Mouse (Mus musculus) spleen, adult 12 weeks (tissue): ENCODE data around the gene E430018J23Rik.
"Not testable (repeated sequence)": the region's sequence is repeated elsewhere in the genome, so short reads cannot be mapped to it uniquely, and the experiment has no call there.

Experiments
- DNase-seq: peaks from one replicate; pipeline ENCODE4 v3.0.0; 2022; ENCODE audit warnings: low spot score

E430018J23Rik gene

GRCm38 (mm10) chr7:127378310-127378921 is 15.0 kb downstream of the E430018J23Rik start:
- DNase-seq: no peak

- DNase-seq: peak; percentile 83
These were observed 17.9 kb downstream of the E430018J23Rik start, which contains the start of gene Zfp747 for GRCm38 (mm10) chr7:127375271-127376245. Gene Zfp747 (minus strand): TSS chr7:127376050.

GRCm38 (mm10) chr7:127371870-127372269 is 21.6 kb downstream of the E430018J23Rik start:
- DNase-seq: not testable (repeated sequence)

- DNase-seq: no peak
These were observed 22.2 kb downstream of the E430018J23Rik start for GRCm38 (mm10) chr7:127371213-127371612.

GRCm38 (mm10) chr7:127366249-127366648 is 27.2 kb downstream of the E430018J23Rik start:
- no peak for DNase-seq

- DNase-seq: no peak
These were observed 29.3 kb downstream of the E430018J23Rik start for GRCm38 (mm10) chr7:127364166-127364565.

GRCm38 (mm10) chr7:127363475-127363921 is 29.9 kb downstream of the E430018J23Rik start:
- DNase-seq: no peak

GRCm38 (mm10) chr7:127362418-127362817 is 31.0 kb downstream of the E430018J23Rik start:
- not testable (repeated sequence) for DNase-seq

GRCm38 (mm10) chr7:127361449-127361848 is 32.0 kb downstream of the E430018J23Rik start:
- no peak for DNase-seq

- no peak for DNase-seq
These were observed 33.2 kb downstream of the E430018J23Rik start for GRCm38 (mm10) chr7:127360265-127360664.

- no peak for DNase-seq
These were observed 35.0 kb downstream of the E430018J23Rik start for GRCm38 (mm10) chr7:127358472-127358871.

- no peak for DNase-seq
These were observed 35.6 kb downstream of the E430018J23Rik start for GRCm38 (mm10) chr7:127357871-127358270.

GRCm38 (mm10) chr7:127355796-127356195 is 37.6 kb downstream of the E430018J23Rik start:
- DNase-seq: no peak

GRCm38 (mm10) chr7:127351230-127352004 is 42.0 kb downstream of the E430018J23Rik start:
- no peak for DNase-seq

GRCm38 (mm10) chr7:127346676-127347075 is 46.8 kb downstream of the E430018J23Rik start:
- no peak for DNase-seq

- DNase-seq: peak; percentile 80
These were observed 47.7 kb downstream of the E430018J23Rik start, which contains the start of gene Zfp768 for GRCm38 (mm10) chr7:127345512-127346325. Gene Zfp768 (minus strand): TSS chr7:127345589.

- DNase-seq: no peak
These were observed 48.3 kb downstream of the E430018J23Rik start for GRCm38 (mm10) chr7:127345092-127345491.

GRCm38 (mm10) chr7:127344371-127344770 is 49.1 kb downstream of the E430018J23Rik start:
- no peak for DNase-seq

- no peak for DNase-seq
These were observed 49.9 kb downstream of the E430018J23Rik start for GRCm38 (mm10) chr7:127343351-127344019.

- DNase-seq: no peak
These were observed 50.5 kb downstream of the E430018J23Rik start for GRCm38 (mm10) chr7:127342888-127343287.
